Mouse (Mus musculus) gastrocnemius, adult 18-20 months (tissue): Measurements from ENCODE around the gene Plpp1. TPM values are rescaled to one million over a fixed set of nuclear protein-coding genes. Genes with fewer than 3 reads are reported as not detected.

ENCODE experiments used
- DNase-seq: peaks from one replicate; pipeline ENCODE4 v3.0.0; 2021; ENCODE audit warnings: low spot score
- total RNA-seq, 2 experiments: library from RNA; stranded (reverse); gene quantifications; 2 replicates each; pipeline ENCODE4 v1.2.3; 2021

Gene Plpp1
- total RNA-seq, 2 experiments from 2014 or later, result 34.2 to 53.9 TPM

DNA sequence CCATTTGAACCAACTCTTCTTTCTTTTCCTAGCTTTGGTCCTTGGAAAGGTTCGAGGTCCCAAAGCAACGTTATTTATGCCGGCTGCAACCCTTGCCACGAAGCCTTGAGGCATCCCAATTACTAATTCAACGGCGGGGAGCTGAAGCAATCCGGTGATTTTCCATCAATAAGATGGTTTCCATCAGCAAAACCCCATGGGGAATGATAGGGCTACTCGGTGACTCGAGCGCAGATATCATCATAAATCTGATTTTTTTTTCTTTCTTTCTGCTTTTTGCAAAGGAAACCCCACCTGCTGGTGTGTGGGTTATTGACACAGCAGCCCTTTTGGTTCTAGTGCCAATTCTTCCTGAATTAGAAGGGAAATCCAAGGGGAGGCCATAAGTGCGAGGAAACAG lies 28.3 kb upstream of the Plpp1 start:
- no peak for DNase-seq

DNA sequence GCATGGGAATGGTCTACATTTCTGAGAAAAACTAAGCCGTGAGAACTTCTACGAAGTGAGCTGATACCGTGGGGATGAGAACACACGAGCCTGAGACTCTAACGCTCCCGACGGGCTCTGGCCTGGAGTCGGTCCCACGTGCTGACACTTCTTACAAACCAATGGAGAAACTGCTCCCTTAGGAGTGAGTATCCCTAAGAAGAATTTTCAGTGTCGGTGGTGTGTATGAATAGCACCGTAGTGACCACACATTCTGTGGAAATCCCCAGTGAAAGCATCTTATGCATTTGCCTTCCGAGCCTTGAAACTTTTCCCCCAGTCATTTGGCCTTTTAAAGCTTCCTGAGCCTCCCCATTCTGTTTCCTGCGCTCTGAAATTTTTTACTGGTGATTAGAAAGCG lies 27.7 kb upstream of the Plpp1 start:
- no peak for DNase-seq

DNA sequence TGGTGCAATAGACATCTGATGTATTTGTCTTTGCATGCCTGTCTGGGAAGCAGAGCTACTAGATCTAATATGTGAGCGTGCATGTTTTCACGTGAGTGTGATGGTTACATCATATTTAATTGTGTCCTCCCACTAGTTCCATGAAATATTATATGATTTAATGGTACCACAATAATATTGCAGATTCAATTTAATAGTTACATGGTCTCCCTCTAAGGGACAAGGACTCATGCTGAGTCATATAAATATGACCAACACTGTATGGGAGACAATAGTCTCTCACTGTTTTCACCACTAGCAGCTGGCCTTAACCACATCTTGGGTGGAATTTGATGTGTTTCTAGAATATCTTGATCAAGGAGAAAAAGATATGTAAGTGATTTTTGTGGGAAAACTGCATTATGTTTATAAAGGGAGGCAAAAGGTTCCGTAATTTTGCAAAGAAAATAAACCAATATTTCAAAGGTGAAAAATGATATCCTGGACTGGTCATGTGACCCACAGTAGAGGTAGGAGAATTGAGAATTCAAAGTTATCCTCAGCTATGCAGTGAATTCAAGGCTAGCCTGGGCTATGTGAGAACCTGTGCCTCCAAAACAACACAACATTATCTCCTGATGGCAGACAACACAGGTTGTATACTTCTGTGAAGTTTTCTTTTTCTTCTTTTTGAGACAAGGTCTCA lies 26.5 kb upstream of the Plpp1 start:
- no peak for DNase-seq

- DNase-seq, result no peak
Measured at GRCm38 (mm10) chr13:112775856-112776255, 24.7 kb upstream of the Plpp1 start.

DNA sequence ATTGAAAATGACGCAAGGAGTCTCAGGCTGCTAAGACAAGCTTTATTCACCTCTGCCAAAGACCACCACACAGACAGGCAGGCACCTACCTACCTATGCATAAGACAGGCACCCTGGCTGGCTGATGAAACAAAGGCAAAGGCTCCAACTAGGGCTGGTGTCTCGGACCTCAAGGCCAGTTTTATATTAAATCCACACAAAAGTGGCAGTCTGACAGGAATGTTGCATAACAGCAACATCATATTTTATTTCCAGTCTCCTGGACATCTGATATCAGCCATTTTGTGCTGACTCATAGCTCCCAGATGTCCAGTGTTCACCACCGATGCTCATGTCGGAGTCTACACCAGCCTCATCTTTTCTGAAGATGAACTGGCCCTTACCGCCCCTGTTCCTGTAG lies 22.2 kb upstream of the Plpp1 start:
- DNase-seq, result no peak

DNA sequence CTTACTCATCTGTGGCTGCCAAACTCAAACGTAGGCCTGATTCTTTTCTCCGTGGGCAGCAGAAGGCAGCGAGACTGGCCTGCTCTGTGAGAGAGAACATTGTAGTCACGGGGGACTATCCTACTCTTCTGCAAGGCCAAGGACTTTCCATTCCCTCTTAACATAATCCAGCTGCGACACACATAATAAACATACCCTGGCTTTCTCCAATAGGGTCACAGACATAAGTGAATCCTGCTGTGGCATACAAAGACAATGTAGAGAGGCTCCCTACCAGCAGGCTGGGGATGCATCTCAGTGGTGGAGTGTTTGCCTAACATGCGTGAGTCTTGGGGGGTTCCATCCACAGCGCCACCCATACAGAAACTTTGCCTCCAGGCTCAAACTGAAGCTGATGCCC lies 15.3 kb upstream of the Plpp1 start:
- no peak for DNase-seq

DNA sequence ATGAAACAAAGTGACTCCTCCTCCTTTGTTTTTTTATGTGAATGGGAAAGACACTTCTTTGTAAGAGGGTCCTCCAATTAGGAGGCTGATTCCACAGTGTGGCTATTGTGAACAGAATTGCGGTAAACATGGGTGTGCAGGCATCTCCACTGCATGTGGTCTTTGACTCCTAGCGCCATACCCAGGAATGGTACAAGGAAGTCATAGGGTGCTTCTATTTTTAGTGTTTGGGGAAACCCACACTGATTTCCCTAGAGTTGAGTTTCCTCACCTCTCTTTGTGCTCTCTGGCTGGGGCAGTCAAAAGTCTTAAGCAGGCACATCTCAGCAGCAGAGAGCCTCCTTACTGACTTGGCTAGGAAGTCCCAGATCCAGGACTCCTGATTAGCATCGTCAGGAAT lies 14.4 kb upstream of the Plpp1 start:
- DNase-seq, result no peak

- no peak for DNase-seq
Measured at GRCm38 (mm10) chr13:112786942-112787533, 13.6 kb upstream of the Plpp1 start.

GRCm38 (mm10) chr13:112790774-112791173 lies 9.8 kb upstream of the Plpp1 start:
- DNase-seq, result no peak

DNA sequence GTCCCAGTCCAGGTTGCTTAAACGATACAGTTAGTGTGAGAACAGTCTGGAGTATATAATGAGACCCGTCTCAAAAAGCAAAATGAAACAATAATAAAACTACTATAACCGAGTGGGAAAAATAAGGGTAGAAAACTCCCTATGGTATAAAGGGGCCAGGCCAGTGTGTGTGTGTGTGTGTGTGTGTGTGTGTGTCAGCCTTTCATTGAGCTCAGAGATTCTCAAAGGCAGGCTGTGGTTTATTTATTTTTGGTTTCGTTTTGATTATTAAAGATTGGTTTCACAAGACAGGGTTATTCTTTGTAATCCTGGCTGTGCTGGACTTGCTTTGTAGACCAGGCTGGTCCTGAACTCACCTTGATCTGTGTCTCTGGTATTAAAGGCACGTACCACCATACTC lies 8.7 kb upstream of the Plpp1 start:
- no peak for DNase-seq

DNA sequence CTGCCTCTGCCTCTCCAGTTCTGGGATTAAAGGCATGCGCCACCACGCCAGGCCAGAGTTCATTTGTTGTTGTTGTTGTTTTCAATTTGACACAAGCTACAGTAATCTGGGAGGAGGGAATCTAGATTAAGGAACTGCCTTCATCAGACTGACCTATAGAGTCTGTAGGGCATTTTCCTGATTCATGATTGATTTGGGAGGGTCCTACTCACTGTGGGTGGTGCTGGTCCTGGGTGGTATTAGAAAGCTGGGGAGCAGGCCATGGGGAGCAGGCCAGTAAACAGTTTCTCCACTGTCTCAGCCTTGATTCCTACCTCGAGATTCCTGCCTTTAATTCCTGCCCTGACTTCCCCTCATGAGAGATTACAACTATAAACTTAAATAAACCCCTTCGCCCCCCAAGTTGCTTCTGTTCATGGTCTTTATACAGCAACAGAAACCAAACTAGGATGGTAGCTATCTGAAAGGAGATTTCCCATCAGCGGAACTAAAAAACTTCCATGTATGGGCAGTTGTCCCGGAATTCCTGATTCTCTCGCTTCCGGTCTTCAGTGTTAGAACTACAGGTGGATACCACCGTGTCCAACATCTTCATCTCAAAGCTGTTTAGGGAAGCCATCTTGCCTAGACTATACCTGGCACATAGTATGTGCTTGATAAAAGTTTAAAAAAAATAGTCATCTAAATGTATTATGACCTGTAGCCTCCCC lies 2.2 kb upstream of the Plpp1 start:
- no peak for DNase-seq

DNA sequence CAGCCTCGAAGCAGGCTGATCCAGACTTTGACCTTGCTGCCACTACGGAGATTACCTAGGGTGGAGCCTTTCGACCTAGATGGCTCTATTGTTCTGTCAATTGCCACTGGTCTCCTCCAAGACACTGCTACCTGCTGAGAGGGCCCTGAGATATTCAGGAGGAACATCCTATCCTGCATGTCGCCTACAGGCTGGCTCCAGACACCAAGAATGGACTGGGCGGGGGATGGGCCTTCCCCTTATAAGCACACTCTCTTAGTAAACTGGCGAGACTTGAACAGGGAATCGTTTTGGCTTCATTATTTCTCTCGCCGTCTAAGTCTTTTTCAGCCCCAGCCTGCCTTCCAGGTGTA lies 1.7 kb upstream of the Plpp1 start:
- DNase-seq, result no peak

DNA sequence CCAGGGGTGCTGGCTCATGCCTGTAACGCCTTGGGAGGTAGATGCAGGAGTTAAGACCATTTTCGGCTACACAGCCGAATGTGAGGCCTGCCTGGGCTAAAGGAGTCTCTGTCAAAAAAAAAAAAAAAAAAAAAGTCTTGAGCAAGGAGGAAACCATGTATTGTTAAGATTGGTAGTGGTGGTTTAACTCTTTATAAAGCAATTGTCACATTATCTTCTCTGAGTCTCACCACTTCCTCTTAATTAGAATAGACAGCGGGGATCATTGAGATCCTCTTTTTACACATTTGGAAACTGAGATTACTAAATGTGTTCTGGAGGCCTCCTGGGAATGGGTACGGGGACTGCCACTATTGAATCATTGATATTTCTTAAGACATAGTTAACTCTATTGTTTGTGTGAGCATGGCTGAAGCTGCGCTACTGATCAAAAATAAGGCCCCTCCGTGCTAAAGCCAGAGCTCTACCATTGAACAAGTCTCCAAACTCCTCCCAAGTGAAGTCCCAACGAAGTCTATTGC lies 811 bp upstream of the Plpp1 start:
- DNase-seq, result no peak

DNA sequence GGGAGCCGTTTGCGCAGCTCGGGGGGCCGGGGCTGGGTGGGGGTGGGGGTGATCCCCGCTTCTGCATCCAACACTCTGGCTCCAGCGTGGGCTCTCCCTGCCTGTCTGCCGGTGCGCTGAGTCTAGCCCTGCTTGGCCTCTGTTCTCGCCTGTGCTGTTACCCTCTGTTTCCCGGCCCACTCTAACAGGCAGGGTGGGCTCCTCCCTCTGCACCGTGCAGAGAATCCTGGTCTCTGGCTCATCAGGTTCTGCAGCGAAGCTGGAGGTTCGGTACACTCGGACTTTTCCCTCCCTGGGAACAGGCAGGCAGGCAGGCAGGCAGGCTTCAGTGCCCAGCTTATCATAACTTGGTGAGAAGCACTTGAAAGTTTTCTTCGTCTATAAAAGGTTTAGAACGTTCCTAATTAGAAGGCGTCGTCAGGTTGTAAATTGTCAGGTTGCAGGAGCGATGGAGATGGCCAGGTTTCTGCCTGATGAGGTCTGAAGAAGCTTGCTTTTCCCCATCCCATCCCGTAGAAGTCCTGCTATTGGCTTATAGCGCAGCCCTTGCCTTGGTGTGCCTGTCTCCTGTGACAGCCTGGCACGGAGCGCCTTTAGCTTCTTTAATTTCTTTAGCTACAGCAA lies 901 bp downstream of the Plpp1 start:
- DNase-seq, result no peak

DNA sequence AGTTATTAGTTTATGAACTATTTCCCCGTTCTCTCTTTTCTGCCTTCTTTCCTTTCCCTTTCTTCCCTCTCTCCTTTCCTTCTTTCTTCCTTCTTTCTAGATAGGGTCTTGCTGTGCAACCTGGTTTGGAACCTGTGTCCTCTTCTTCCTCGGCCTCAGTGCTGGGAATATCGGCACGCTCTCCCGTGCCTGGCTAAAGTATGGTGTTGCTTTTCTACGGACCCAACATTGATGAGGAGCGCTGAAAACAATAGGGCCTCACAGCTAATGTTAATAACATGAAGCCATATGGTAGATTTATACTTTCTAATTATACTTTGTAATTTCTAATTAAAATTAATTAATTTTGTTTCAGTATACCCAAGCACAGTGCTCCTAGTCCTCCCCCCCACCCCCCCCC lies 2.5 kb downstream of the Plpp1 start:
- DNase-seq, result no peak

DNA sequence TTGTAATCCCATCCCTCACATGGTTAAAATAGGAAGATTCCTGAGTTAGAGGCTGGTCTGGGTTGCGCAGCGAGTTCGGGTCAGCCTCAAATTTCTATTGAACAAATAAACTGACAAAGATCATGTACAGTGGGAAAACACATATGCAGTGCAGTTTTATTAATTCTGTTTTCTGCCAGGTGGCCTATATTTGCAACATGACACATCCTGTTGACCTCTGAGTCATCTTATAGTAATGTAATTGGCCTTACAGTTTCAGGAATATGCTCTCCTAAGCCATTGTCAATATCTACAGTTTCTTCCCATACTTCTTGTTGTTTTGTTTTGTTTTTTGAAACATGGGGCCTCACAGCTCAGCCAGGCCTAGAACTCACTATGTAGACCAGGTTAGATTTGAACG lies 3.1 kb downstream of the Plpp1 start:
- no peak for DNase-seq

DNA sequence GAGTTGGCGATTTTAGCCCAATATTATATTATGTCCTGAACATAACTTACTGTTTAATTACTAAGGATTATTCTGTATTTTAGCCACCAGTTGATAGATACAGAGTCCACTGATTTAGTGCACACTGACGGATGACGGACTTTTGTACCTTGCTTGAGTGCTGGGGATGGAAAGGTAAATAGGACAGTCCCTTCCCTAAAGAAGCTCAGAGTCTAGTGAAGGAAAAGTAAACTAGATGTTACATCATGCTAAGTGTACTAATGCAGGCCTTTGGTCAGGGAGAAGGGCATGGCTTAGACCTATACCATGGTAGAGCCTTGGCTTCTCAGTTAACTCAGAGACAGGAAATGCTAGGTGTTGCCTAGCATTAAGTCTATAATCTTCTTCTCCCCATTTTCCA lies 4.9 kb downstream of the Plpp1 start:
- no peak for DNase-seq

GRCm38 (mm10) chr13:112807936-112808667 lies 7.5 kb downstream of the Plpp1 start:
- DNase-seq, result no peak

DNA sequence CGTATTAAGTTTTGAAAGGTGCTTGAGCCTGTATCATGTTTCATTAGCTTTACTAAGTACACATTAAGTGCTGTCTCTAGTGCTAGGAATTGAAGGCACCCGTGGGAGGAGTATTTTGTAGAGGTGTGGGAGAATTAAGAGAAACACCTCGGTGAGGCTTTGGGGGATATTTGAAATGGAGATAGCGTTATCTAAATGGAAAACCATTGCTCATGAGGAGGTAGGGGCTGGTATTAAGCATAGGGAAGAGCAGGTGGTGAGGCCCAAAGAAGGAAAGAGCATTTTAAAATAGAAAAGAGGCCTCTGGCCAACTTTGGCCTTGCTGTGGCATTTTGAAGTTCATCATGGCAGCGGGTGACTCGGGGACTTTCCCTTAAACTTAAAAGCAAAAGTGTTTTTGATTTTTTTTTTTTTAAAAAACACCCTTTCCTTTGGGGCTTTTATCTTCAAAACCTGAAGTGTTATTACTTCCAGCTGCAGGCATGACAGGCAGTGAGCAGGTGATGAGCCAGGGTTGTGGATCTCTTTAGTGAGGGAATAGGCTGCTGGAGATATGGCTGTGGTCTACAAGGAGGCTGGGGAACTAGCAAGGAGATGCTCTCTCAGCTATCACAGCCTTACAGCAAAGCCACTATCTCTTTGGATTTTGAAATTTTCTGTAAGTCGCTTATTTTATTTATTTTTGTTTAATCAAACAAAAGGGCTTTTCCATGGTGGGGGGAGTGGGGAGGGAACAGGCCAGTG lies 9.1 kb downstream of the Plpp1 start:
- DNase-seq, result no peak

GRCm38 (mm10) chr13:112810248-112810645 lies 9.7 kb downstream of the Plpp1 start:
- DNase-seq, result no peak

- DNase-seq, result no peak
Measured at GRCm38 (mm10) chr13:112810751-112811150, 10.2 kb downstream of the Plpp1 start.
